Mouse (Mus musculus) forebrain, postnatal 0 days (tissue): Measurements from ENCODE around the gene Afdn. TPM values are rescaled to one million over a fixed set of nuclear protein-coding genes. Genes with fewer than 3 reads are reported as not detected.
A peak's percentile ranks its signal among the peaks of the same experiment; 100 is the strongest.

Experiments
- ATAC-seq: fragments of 200-750 bp; cut with Nextera tagmentation; 2 replicates; pipeline ENCODE4 v1.8.0; 2017; ENCODE audit warnings: mild to moderate bottlenecking, moderate library complexity
- DNase-seq: peaks from one replicate; pipeline ENCODE4 v3.0.0-alpha.2; 2015
- H3K27ac ChIP-seq: fragments of 300-500 bp; sonication (generic); 2 replicates; pipeline ENCODE4 v1.5.1; 2014; ENCODE audit warnings: low read depth, mild to moderate bottlenecking, antibody characterized with exemption, low read length, moderate library complexity, mixed read lengths
- H3K27me3 ChIP-seq: fragments of 300-500 bp; sonication (generic); 2 replicates; pipeline ENCODE4 v1.6.1; 2014; ENCODE audit warnings: mild to moderate bottlenecking, low read length, mixed read lengths; ENCODE audit not compliant: insufficient read depth
- H3K36me3 ChIP-seq: fragments of 300-500 bp; sonication (generic); 2 replicates; pipeline ENCODE4 v1.6.1; 2014; ENCODE audit warnings: mild to moderate bottlenecking, moderate library complexity; ENCODE audit not compliant: insufficient read depth
- H3K4me1 ChIP-seq: fragments of 300-500 bp; sonication (generic); 2 replicates; pipeline ENCODE4 v1.6.1; 2014; ENCODE audit warnings: antibody characterized with exemption; ENCODE audit not compliant: insufficient read depth
- H3K4me2 ChIP-seq: fragments of 300-500 bp; sonication (generic); 2 replicates; pipeline ENCODE4 v1.6.1; 2014; ENCODE audit warnings: low read depth, mild to moderate bottlenecking, moderate library complexity
- H3K4me3 ChIP-seq: fragments of 300-500 bp; sonication (generic); 2 replicates; pipeline ENCODE4 v1.5.1; 2014; ENCODE audit warnings: low read depth, low read length, mixed read lengths
- H3K9ac ChIP-seq: fragments of 300-500 bp; sonication (generic); 2 replicates; pipeline ENCODE4 v1.6.1; 2014; ENCODE audit warnings: mild to moderate bottlenecking
- H3K9me3 ChIP-seq: fragments of 300-500 bp; sonication (generic); 2 replicates; pipeline ENCODE4 v1.6.1; 2016; ENCODE audit warnings: low read length
- CTCF ChIP-seq: sonication (generic); IDR thresholded peaks from 2 replicates; pipeline ENCODE4 v1.5.1; 2016; ENCODE audit warnings: antibody characterized with exemption, control low read depth, low read depth
- WGBS: fragments of 180-500 bp; shearing (Covaris S2); extraction: QIAGEN DNeasy Blood & Tissue Kit; methylation state at CpG from one replicate; pipeline ENCODE4 v1.1.7; 2014; 5-methylcytosine and 5-hydroxymethylcytosine counted together
- polyA plus RNA-seq: library from polyadenylated mRNA; unstranded; fragments of >200 nt; fragmentation: Nextera tagmentation; extraction: Ambion mirVana; gene quantifications from 2 replicates; pipeline ENCODE4 v1.2.1, GENCODE M21; 2015
- total RNA-seq: library from RNA; depleted of rRNA; stranded (reverse); fragments of >200 nt; gene quantifications from 2 replicates; pipeline ENCODE4 v1.2.3, GENCODE M21; 2014

The Afdn gene
- total and polyA plus RNA-seq, 2 experiments from 2014 or later, result 129 to 146 TPM

- H3K36me3 ChIP-seq, result peaks cover 36% of the 10 kb centered on the region
- no peak for TF ChIP-seq CTCF
- no peak overlapping the region for H3K27ac ChIP-seq
- H3K4me3 ChIP-seq, result no peak overlapping the region
- ATAC-seq (no peak), DNase-seq (no peak)
- H3K4me1 ChIP-seq, result no peaks in the 10 kb centered on the region
- H3K9ac ChIP-seq, result no peak overlapping the region
- H3K27me3 ChIP-seq, result no peaks in the 10 kb centered on the region
- no peaks in the 10 kb centered on the region for H3K9me3 ChIP-seq
- WGBS, result 92% methylated on average over 3 of the region's 3 CpGs
- no peak overlapping the region for H3K4me2 ChIP-seq
These were observed 106.6 kb downstream of the Afdn start for GRCm38 (mm10) chr17:13866951-13867351.

- Histone ChIP-seq H3K36me3 (peaks cover 32% of the 10 kb centered on the region), H3K9me3 (no peaks in the 10 kb centered on the region), H3K4me2 (no peak overlapping the region), H3K27ac (no peak overlapping the region), H3K4me3 (no peak overlapping the region), H3K27me3 (no peaks in the 10 kb centered on the region), H3K9ac (no peak overlapping the region), H3K4me1 (no peaks in the 10 kb centered on the region)
- 79% methylated on average over 6 of the region's 6 CpGs for WGBS
- no peak for TF ChIP-seq CTCF
- DNase-seq (no peak), ATAC-seq (no peak)
These were observed 107.1 kb downstream of the Afdn start for GRCm38 (mm10) chr17:13867475-13867874.

- H3K36me3 ChIP-seq, result peaks cover 28% of the 10 kb centered on the region
- ATAC-seq (no peak), DNase-seq (no peak)
- TF ChIP-seq CTCF, result no peak
- no peaks in the 10 kb centered on the region for H3K9me3 ChIP-seq
- no peak overlapping the region for H3K27ac ChIP-seq
- H3K4me3 ChIP-seq, result no peak overlapping the region
- no peak overlapping the region for H3K4me2 ChIP-seq
- H3K27me3 ChIP-seq, result no peaks in the 10 kb centered on the region
- no peak overlapping the region for H3K9ac ChIP-seq
- WGBS, result 96% methylated on average over 1 of the region's 1 CpGs
- H3K4me1 ChIP-seq, result no peaks in the 10 kb centered on the region
These were observed 109.9 kb downstream of the Afdn start for GRCm38 (mm10) chr17:13870236-13870635.

GRCm38 (mm10) chr17:13874245-13874644, 113.9 kb downstream of the Afdn start:
- DNase-seq, result no peak

GRCm38 (mm10) chr17:13877460-13877859, 117.1 kb downstream of the Afdn start:
- peaks cover 36% of the 10 kb centered on the region for H3K36me3 ChIP-seq

More at GRCm38 (mm10) chr17:13874245-13874644, 113.9 kb downstream of the Afdn start:
- H3K27me3 ChIP-seq, result no peaks in the 10 kb centered on the region
- H3K4me3 ChIP-seq, result no peak overlapping the region
- H3K4me1 ChIP-seq, result no peaks in the 10 kb centered on the region
- WGBS, result 71% methylated on average over 1 of the region's 1 CpGs
- TF ChIP-seq CTCF, result no peak
- no peaks in the 10 kb centered on the region for H3K9me3 ChIP-seq
- H3K4me2 ChIP-seq, result no peak overlapping the region
- H3K9ac ChIP-seq, result no peak overlapping the region
- peaks cover 27% of the 10 kb centered on the region for H3K36me3 ChIP-seq
- no peak for ATAC-seq
- no peak overlapping the region for H3K27ac ChIP-seq

GRCm38 (mm10) chr17:13879731-13880130, 119.4 kb downstream of the Afdn start:
- DNase-seq (no peak), ATAC-seq (no peak)
- no peaks in the 10 kb centered on the region for H3K9me3 ChIP-seq
- no peak overlapping the region for H3K27ac ChIP-seq
- 83% methylated on average over 1 of the region's 1 CpGs for WGBS
- H3K9ac ChIP-seq, result no peak overlapping the region
- no peak overlapping the region for H3K4me2 ChIP-seq
- no peak for TF ChIP-seq CTCF
- no peaks in the 10 kb centered on the region for H3K27me3 ChIP-seq
- no peaks in the 10 kb centered on the region for H3K4me1 ChIP-seq
- H3K4me3 ChIP-seq, result no peak overlapping the region
- peaks cover 46% of the 10 kb centered on the region for H3K36me3 ChIP-seq

More at GRCm38 (mm10) chr17:13877460-13877859, 117.1 kb downstream of the Afdn start:
- Histone ChIP-seq H3K27me3 (no peaks in the 10 kb centered on the region), H3K4me3 (no peak overlapping the region), H3K9ac (no peak overlapping the region), H3K4me2 (no peak overlapping the region), H3K27ac (no peak overlapping the region), H3K9me3 (no peaks in the 10 kb centered on the region), H3K4me1 (no peaks in the 10 kb centered on the region)
- DNase-seq (no peak), ATAC-seq (0 out of 2 replicates have a peak, but pooled peaks have one; percentile 27)
- TF ChIP-seq CTCF, result peak; percentile 16; the same call in 1 of the 2 replicates

GRCm38 (mm10) chr17:13883540-13883939, 123.2 kb downstream of the Afdn start:
- ATAC-seq, result no peak
- no peak for DNase-seq
- no peak overlapping the region for H3K27ac ChIP-seq
- H3K9ac ChIP-seq, result no peak overlapping the region
- peaks cover 62% of the 10 kb centered on the region for H3K36me3 ChIP-seq
- no peaks in the 10 kb centered on the region for H3K4me1 ChIP-seq
- no peaks in the 10 kb centered on the region for H3K9me3 ChIP-seq
- TF ChIP-seq CTCF, result no peak
- H3K4me2 ChIP-seq, result no peak overlapping the region
- WGBS, result 95% methylated on average over 5 of the region's 5 CpGs
- no peaks in the 10 kb centered on the region for H3K27me3 ChIP-seq
- H3K4me3 ChIP-seq, result no peak overlapping the region
